25 mouse cellular contexts compared by ENCODE assay signal in the genomic region with DNA sequence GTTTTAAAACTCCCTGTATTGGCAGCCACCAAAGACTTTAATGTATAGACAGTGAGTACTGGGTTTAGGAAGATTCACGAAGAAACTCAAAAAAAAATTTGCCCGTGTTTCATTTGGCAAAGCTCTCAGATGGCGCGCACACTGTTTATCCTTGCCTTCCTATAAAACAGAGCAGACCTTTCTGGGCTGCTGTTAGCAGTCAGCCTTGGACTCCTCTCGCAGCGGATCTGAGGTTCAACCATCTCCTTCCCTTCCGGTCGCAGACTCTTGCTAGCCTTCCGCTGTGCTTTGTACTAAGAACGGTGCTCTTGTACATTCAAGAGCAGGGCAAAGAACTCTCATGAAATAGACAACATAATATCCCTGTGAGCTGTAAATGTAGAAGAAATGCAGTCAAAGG. TPM values are rescaled to one million over a fixed set of nuclear protein-coding genes. Genes with fewer than 3 reads are reported as not detected.
"Had no signal": no experiment of that assay in that cellular context is flagged by ENCODE, and none has a peak within 500 bp of the region (broad histone marks: within the 10 kb centered on the region; RNA-seq: fewer than 3 reads in every experiment).

No protein-coding gene starts in this region.

- H3K4me2 ChIP-seq: liver, embryonic 13.5 days; lung, embryonic 14.5 days; midbrain, embryonic 13.5 days had no signal

- H3K27ac ChIP-seq: kidney, postnatal 0 days; layer of hippocampus, adult 2 months; left cerebral cortex, adult 2 months; liver, embryonic 13.5 days; midbrain, embryonic 10.5 days; midbrain, embryonic 13.5 days had no signal

- H3K4me1 ChIP-seq: liver, embryonic 13.5 days; megakaryocyte, embryonic 14.5 days; midbrain, embryonic 10.5 days; midbrain, embryonic 13.5 days had no signal

- H3K4me3 ChIP-seq: layer of hippocampus, adult 2 months; left cerebral cortex, adult 2 months; liver, embryonic 13.5 days; megakaryocyte, embryonic 14.5 days; midbrain, embryonic 10.5 days; midbrain, embryonic 13.5 days had no signal

- H3K27me3 ChIP-seq: liver, embryonic 13.5 days; midbrain, embryonic 13.5 days had no signal

- H3K9ac ChIP-seq: liver, embryonic 13.5 days; lung, embryonic 14.5 days; midbrain, embryonic 13.5 days had no signal

- H3K36me3 ChIP-seq: liver, embryonic 13.5 days; midbrain, embryonic 10.5 days; midbrain, embryonic 13.5 days had no signal

- ATAC-seq: lung, postnatal 0 days; midbrain, embryonic 13.5 days had no signal

- DNase-seq: kidney, adult 2 months; kidney, postnatal 25 days; layer of hippocampus, adult 9-11 months; liver, embryonic 13.5 days; lung, embryonic 14.5 days; lung, postnatal 36 days; thymus, adult 18-20 months; thymus, postnatal 36 days had no signal

- H3K9me3 ChIP-seq: liver, embryonic 13.5 days; midbrain, embryonic 10.5 days; midbrain, embryonic 13.5 days had no signal

RNA-seq across cellular contexts. Expression of a gene that starts 39.0 kb away (rescaled TPM):
- polyA plus RNA-seq: kidney, adult 2 months; kidney, embryonic 14.5 days; large intestine, adult 2 months; liver, adult 2 months; liver, embryonic 13.5 days; liver, embryonic 16.5 days; lung, embryonic 14.5 days; lung, postnatal 0 days; small intestine, adult 2 months; spleen, adult 2 months; stomach, embryonic 16.5 days had no signal

RNA-seq across cellular contexts. Expression of a gene that starts 47.7 kb away (rescaled TPM):
- polyA plus RNA-seq: kidney, adult 2 months; kidney, postnatal 0 days; large intestine, adult 2 months; liver, adult 2 months; liver, embryonic 13.5 days; liver, embryonic 16.5 days; lung, embryonic 14.5 days; lung, postnatal 0 days; midbrain, embryonic 13.5 days; midbrain, postnatal 0 days; neural tube, embryonic 14.5 days; small intestine, adult 2 months; spleen, adult 2 months; stomach, embryonic 16.5 days; testis, adult 2 months had no signal

RNA-seq across cellular contexts. Expression of a gene that starts 54.4 kb away (rescaled TPM):
- polyA plus RNA-seq: kidney, adult 2 months; large intestine, adult 2 months; liver, adult 2 months; liver, embryonic 13.5 days; liver, embryonic 16.5 days; lung, embryonic 14.5 days; lung, postnatal 0 days; midbrain, embryonic 10.5 days; midbrain, embryonic 13.5 days; midbrain, postnatal 0 days; neural tube, embryonic 14.5 days; small intestine, adult 2 months; spleen, adult 2 months; testis, adult 2 months had no signal

RNA-seq across cellular contexts. Expression of a gene that starts 59.0 kb away (rescaled TPM):
- polyA plus RNA-seq: large intestine, adult 2 months; liver, adult 2 months; liver, embryonic 13.5 days; liver, embryonic 16.5 days; lung, embryonic 14.5 days; lung, postnatal 0 days; midbrain, embryonic 10.5 days; midbrain, embryonic 13.5 days; midbrain, postnatal 0 days; small intestine, adult 2 months; spleen, adult 2 months; stomach, embryonic 16.5 days; testis, adult 2 months had no signal
